ENCODE assay signal across 27 mouse cellular contexts in the genomic region with DNA sequence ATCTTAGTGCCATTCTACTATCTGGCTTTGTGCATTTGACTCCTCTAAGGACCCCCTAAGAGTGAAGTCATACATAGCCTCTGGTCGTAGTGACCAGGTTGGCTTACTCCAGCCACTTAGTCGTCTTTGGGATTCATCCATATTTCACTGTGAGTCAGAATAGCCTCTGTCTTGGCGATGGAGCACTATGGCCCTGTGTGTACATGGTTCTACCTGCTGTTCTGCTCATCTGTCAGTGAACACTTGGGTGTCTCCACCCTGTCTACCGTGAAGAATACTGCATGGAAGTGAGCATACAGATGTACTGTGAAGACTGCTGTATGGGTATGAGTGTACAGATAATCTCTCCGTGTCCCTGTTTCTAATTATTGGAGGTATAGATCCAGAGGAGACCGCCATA. TPM values are rescaled to one million over a fixed set of nuclear protein-coding genes. Genes with fewer than 3 reads are reported as not detected.
A peak's percentile ranks its signal among the peaks of the same experiment; 100 is the strongest.
DNase-seq lines count a peak whose midpoint lies in the region; ATAC-seq and TF ChIP-seq lines count a peak whose summit lies in the region.
"Had no signal": no experiment of that assay in that cellular context is flagged by ENCODE, and none has a peak within 500 bp of the region (broad histone marks: within the 10 kb centered on the region; RNA-seq: fewer than 3 reads in every experiment).

No protein-coding gene starts in this region.

- TF ChIP-seq RAD21 in MEL (IDR thresholded peaks at IDR 0.05; ENCODE audit: low read depth, low read length): no peak

- peak overlapping the region; percentile 70 for H3K4me2 ChIP-seq in liver, embryonic 11.5 days
- peak overlapping the region; percentile 73 for H3K4me2 ChIP-seq in liver, embryonic 16.5 days (ENCODE audit: low read depth, low read length)
- H3K4me2 ChIP-seq: embryonic facial prominence, embryonic 15.5 days; forebrain, embryonic 15.5 days; lung, embryonic 15.5 days; midbrain, embryonic 13.5 days; neural tube, embryonic 13.5 days had no signal

- 72% methylated on average over 6 of the region's 6 CpGs for WGBS in bone marrow, adult 2 months
- 77% methylated on average over 6 of the region's 6 CpGs for WGBS in liver, embryonic 11.5 days
- WGBS in liver, embryonic 16.5 days (ENCODE audit: insufficient replicate concordance): 41% methylated on average over 6 of the region's 6 CpGs

- peaks cover 0 to 74% of the 10 kb centered on the region in 2 experiments; a peak in 2 of 4 replicates for H3K36me3 ChIP-seq in MEL (ENCODE audit: control insufficient read depth in 1 of 2, insufficient read depth in 2 of 2, low read length in 2 of 2)
- no peaks in the 10 kb centered on the region; the same call in 1 of the 2 replicates for H3K36me3 ChIP-seq in liver, embryonic 11.5 days (ENCODE audit: control insufficient read depth, insufficient read depth, low read length)
- peaks cover 15% of the 10 kb centered on the region for H3K36me3 ChIP-seq in liver, embryonic 16.5 days (ENCODE audit: control insufficient read depth, insufficient read depth)
- H3K36me3 ChIP-seq: embryonic facial prominence, embryonic 10.5 days; embryonic facial prominence, embryonic 15.5 days; forebrain, embryonic 10.5 days; forebrain, embryonic 15.5 days; hindbrain, embryonic 10.5 days; lung, embryonic 15.5 days; midbrain, embryonic 13.5 days; neural tube, embryonic 13.5 days had no signal

- no peak for TF ChIP-seq CTCF in MEL (IDR thresholded peaks at IDR 0.05 in 2 of 3, conservative IDR thresholded peaks at IDR 0.05 in 1 of 3; ENCODE audit: control insufficient read depth in 1 of 3, insufficient read depth in 1 of 3, low read depth in 2 of 3, low read length in 3 of 3, poor library complexity in 1 of 3, severe bottlenecking in 1 of 3)
- no peak for TF ChIP-seq CTCF in bone marrow, adult 2 months (IDR thresholded peaks at IDR 0.05; ENCODE audit: control insufficient read depth, insufficient read depth, low read length)

- no peaks in the 10 kb centered on the region for H3K9me3 ChIP-seq in MEL (replicated peaks; ENCODE audit: insufficient read depth, low read length)
- H3K9me3 ChIP-seq in liver, embryonic 11.5 days (ENCODE audit: control insufficient read depth, low read length): no peaks in the 10 kb centered on the region
- H3K9me3 ChIP-seq in liver, embryonic 16.5 days (replicated peaks; ENCODE audit: control insufficient read depth, low read length): no peaks in the 10 kb centered on the region
- H3K9me3 ChIP-seq: embryonic facial prominence, embryonic 10.5 days; embryonic facial prominence, embryonic 15.5 days; forebrain, embryonic 10.5 days; forebrain, embryonic 15.5 days; hindbrain, embryonic 10.5 days; lung, embryonic 15.5 days; midbrain, embryonic 13.5 days; neural tube, embryonic 13.5 days had no signal

- no peak for DNase-seq in MEL (ENCODE audit: low read depth, low spot score)
- DNase-seq in liver, embryonic 11.5 days (ENCODE audit: low spot score): no peak
- DNase-seq in urinary bladder, adult 2 months (ENCODE audit: low spot score): no peak
- no peak for DNase-seq in cerebellum, adult 9-10 months
- DNase-seq: adrenal gland, postnatal 10 days; B cell, adult 2 months; cerebellum, adult 18-20 months; cerebellum, postnatal 14 days; gastrocnemius, adult 2 months; heart, postnatal 14 days; kidney, adult 18-20 months; kidney, postnatal 4 days; left cerebral cortex, postnatal 4 days; right cerebral cortex, postnatal 4 days; thymus, postnatal 4 days had no signal

- H3K4me1 ChIP-seq in MEL (ENCODE audit: control insufficient read depth in 1 of 2, insufficient read depth in 2 of 2, low read length in 2 of 2): peaks cover 29 to 65% of the 10 kb centered on the region in 2 experiments
- peaks cover 9% of the 10 kb centered on the region for H3K4me1 ChIP-seq in bone marrow, adult 2 months (ENCODE audit: control insufficient read depth, insufficient read depth, low read length)
- H3K4me1 ChIP-seq in liver, embryonic 11.5 days (replicated peaks; ENCODE audit: control insufficient read depth, insufficient read depth, low read length): peaks cover 31% of the 10 kb centered on the region
- peaks cover 47% of the 10 kb centered on the region for H3K4me1 ChIP-seq in liver, embryonic 16.5 days (ENCODE audit: control insufficient read depth, low read depth, low read length)
- H3K4me1 ChIP-seq: embryonic facial prominence, embryonic 10.5 days; embryonic facial prominence, embryonic 15.5 days; forebrain, embryonic 10.5 days; forebrain, embryonic 15.5 days; hindbrain, embryonic 10.5 days; lung, embryonic 15.5 days; midbrain, embryonic 13.5 days; neural tube, embryonic 13.5 days had no signal

- peak; percentile 46; the same call in 1 of the 2 replicates for ATAC-seq in liver, embryonic 11.5 days (replicated peaks; ENCODE audit: low FRiP score)
- ATAC-seq in liver, embryonic 16.5 days (ENCODE audit: low read depth): peak; percentile 38
- ATAC-seq: activated CD4-positive, CD25-positive, alpha-beta regulatory T cell, adult 4 months; forebrain, embryonic 15.5 days; hindbrain, embryonic 16.5 days; midbrain, embryonic 13.5 days had no signal

- peak overlapping the region; percentile 48 to 49; a peak in 3 of 4 replicates for H3K4me3 ChIP-seq in MEL (ENCODE audit: control insufficient read depth in 1 of 2, insufficient read depth in 1 of 2, low read depth in 2 of 2, low read length in 2 of 2)
- H3K4me3 ChIP-seq in bone marrow, adult 2 months (replicated peaks; ENCODE audit: control insufficient read depth, low read depth, low read length): peak overlapping the region; percentile 63
- peak overlapping the region; percentile 57 for H3K4me3 ChIP-seq in liver, embryonic 11.5 days (ENCODE audit: low read depth, low read length)
- peak overlapping the region; percentile 77 for H3K4me3 ChIP-seq in liver, embryonic 16.5 days (ENCODE audit: low read depth, low read length)
- H3K4me3 ChIP-seq: embryonic facial prominence, embryonic 10.5 days; embryonic facial prominence, embryonic 15.5 days; forebrain, embryonic 10.5 days; forebrain, embryonic 15.5 days; gastrocnemius, adult 2 months; hindbrain, embryonic 10.5 days; lung, embryonic 15.5 days; midbrain, embryonic 13.5 days; neural tube, embryonic 13.5 days had no signal

- H3K27me3 ChIP-seq in MEL (ENCODE audit: control insufficient read depth in 1 of 2, insufficient read depth in 2 of 2, low read length in 2 of 2): no peaks in the 10 kb centered on the region
- no peaks in the 10 kb centered on the region for H3K27me3 ChIP-seq in liver, embryonic 11.5 days (replicated peaks; ENCODE audit: control insufficient read depth, insufficient read depth, low read length)
- no peaks in the 10 kb centered on the region for H3K27me3 ChIP-seq in liver, embryonic 16.5 days (ENCODE audit: control insufficient read depth, insufficient read depth, low read depth, low read length)
- H3K27me3 ChIP-seq: embryonic facial prominence, embryonic 15.5 days; forebrain, embryonic 15.5 days; lung, embryonic 15.5 days; midbrain, embryonic 13.5 days; neural tube, embryonic 13.5 days had no signal

- H3K27ac ChIP-seq in MEL (ENCODE audit: control insufficient read depth, low read depth, low read length): peak overlapping the region; percentile 93
- peak overlapping the region; percentile 52; the same call in 1 of the 2 replicates for H3K27ac ChIP-seq in bone marrow, adult 2 months (ENCODE audit: control insufficient read depth, insufficient read depth, low read depth, low read length, poor library complexity)
- peak overlapping the region; percentile 86 for H3K27ac ChIP-seq in liver, embryonic 11.5 days (ENCODE audit: low read depth, low read length)
- peak overlapping the region; percentile 94 for H3K27ac ChIP-seq in liver, embryonic 16.5 days (ENCODE audit: low read length)
- H3K27ac ChIP-seq: embryonic facial prominence, embryonic 10.5 days; embryonic facial prominence, embryonic 15.5 days; forebrain, embryonic 10.5 days; forebrain, embryonic 15.5 days; gastrocnemius, adult 2 months; hindbrain, embryonic 10.5 days; lung, embryonic 15.5 days; midbrain, embryonic 13.5 days; neural tube, embryonic 13.5 days had no signal

- H3K79me2 ChIP-seq in MEL (ENCODE audit: control insufficient read depth, insufficient read depth, low read length, poor library complexity): peaks cover 61% of the 10 kb centered on the region

- peak overlapping the region; percentile 73 for H3K9ac ChIP-seq in MEL (ENCODE audit: control insufficient read depth, low read depth, low read length, poor library complexity, severe bottlenecking)
- peak overlapping the region; percentile 79 for H3K9ac ChIP-seq in liver, embryonic 11.5 days (ENCODE audit: low read depth, low read length)
- peak overlapping the region; percentile 79 for H3K9ac ChIP-seq in liver, embryonic 16.5 days (ENCODE audit: low read depth, low read length)
- H3K9ac ChIP-seq: embryonic facial prominence, embryonic 15.5 days; forebrain, embryonic 15.5 days; lung, embryonic 15.5 days; midbrain, embryonic 13.5 days; neural tube, embryonic 13.5 days had no signal

- no peak for TF ChIP-seq EP300 in MEL (IDR thresholded peaks at IDR 0.05; ENCODE audit: low read depth in 1 of 2, low read length in 2 of 2)

- TF ChIP-seq POLR2A in MEL (IDR thresholded peaks at IDR 0.05; ENCODE audit: control insufficient read depth in 1 of 2, insufficient read depth in 1 of 2, low read depth in 1 of 2, low read length in 2 of 2, poor library complexity in 1 of 2): no peak; a peak in 1 of 4 replicates
- TF ChIP-seq POLR2A in bone marrow, adult 2 months (IDR thresholded peaks at IDR 0.05; ENCODE audit: borderline replicate concordance, control insufficient read depth, low read depth, low read length): 0 out of 2 replicates have a peak, but pooled peaks have one; percentile 11

TF ChIP-seq in MEL, 35 proteins besides CTCF, POLR2A, EP300 and RAD21:
- no peak for TF ChIP-seq ETS1 (IDR thresholded peaks at IDR 0.05; ENCODE audit: low read depth, low read length)
- TF ChIP-seq MXI1 (IDR thresholded peaks at IDR 0.05; ENCODE audit: low read depth, low read length): no peak
TF ChIP-seq in MEL: peak in this region for 0.

RNA-seq across cellular contexts. Expression of gene Lmo2, which starts 1.8 kb away (rescaled TPM):
- total RNA-seq in MEL (2012; rRNA removed): 258 and 278 TPM in 2 replicates
- 100 to 1,000 TPM in 1 of 2 experiments, 10 to 100 TPM in 1; 96.2 to 184 TPM for polyA plus RNA-seq in MEL (2012; ENCODE audit: insufficient read depth in 1 of 2, insufficient read length in 2 of 2, low read depth in 1 of 2, low replicate concordance in 2 of 2, missing spikeins in 1 of 2)
- polyA plus RNA-seq in bone marrow, adult 2 months (2011; ENCODE audit: insufficient read depth, insufficient read length, low replicate concordance, missing spikeins): 110 and 144 TPM in 2 replicates
- polyA plus RNA-seq in liver, embryonic 11.5 days (2014; fragmentation: Nextera tagmentation; extraction: Ambion mirVana): 185 and 191 TPM in 2 replicates
- polyA plus RNA-seq in liver, embryonic 16.5 days (2015; fragmentation: Nextera tagmentation; extraction: Ambion mirVana): 126 and 128 TPM in 2 replicates
- 36.3 and 37.0 TPM in 2 replicates for polyA plus RNA-seq in urinary bladder, adult 2 months (2012; rRNA removed)
